Mouse (Mus musculus) lung, adult 2 months (tissue): ENCODE data around the gene Ppm1h. TPM values are rescaled to one million over a fixed set of nuclear protein-coding genes. Genes with fewer than 3 reads are reported as not detected.

Experiments
- DNase-seq: peaks from one replicate; pipeline ENCODE4 v3.0.0; 2022
- H3K4me1 ChIP-seq: fragments of 200-500 bp; 2 replicates; pipeline ENCODE4 v1.6.1; 2011; ENCODE audit warnings: low read length; ENCODE audit not compliant: control insufficient read depth, insufficient read depth
- H3K4me3 ChIP-seq: fragments of 200-500 bp; replicated peaks from 2 replicates; pipeline ENCODE3; 2011; ENCODE audit warnings: low read depth, mild to moderate bottlenecking, control low read depth, low read length; ENCODE audit errors: extremely low read depth
- CTCF ChIP-seq: fragments of 200-500 bp; IDR thresholded peaks from 2 replicates; pipeline ENCODE4 v1.5.1; 2011; ENCODE audit warnings: mild to moderate bottlenecking, low read length, control low read depth; ENCODE audit not compliant: insufficient read depth
- POLR2A ChIP-seq: fragments of 200-500 bp; IDR thresholded peaks from 2 replicates; pipeline ENCODE4 v1.6.1; 2011; ENCODE audit warnings: low read depth, mild to moderate bottlenecking, control low read depth, low read length, borderline replicate concordance; ENCODE audit errors: extremely low read depth
- WGBS: fragments of 180-500 bp; shearing (Covaris S2); methylation state at CpG from one replicate; pipeline ENCODE4 v1.1.7; 2018; 5-methylcytosine and 5-hydroxymethylcytosine counted together
- polyA plus RNA-seq: library from polyadenylated mRNA; depleted of rRNA; stranded (reverse); fragments of >200 nt; gene quantifications from 2 replicates; pipeline ENCODE4 v1.2.3, GENCODE M21; 2012

Gene Ppm1h
- polyA plus RNA-seq, 1 experiment, result 9.2 TPM

DNA sequence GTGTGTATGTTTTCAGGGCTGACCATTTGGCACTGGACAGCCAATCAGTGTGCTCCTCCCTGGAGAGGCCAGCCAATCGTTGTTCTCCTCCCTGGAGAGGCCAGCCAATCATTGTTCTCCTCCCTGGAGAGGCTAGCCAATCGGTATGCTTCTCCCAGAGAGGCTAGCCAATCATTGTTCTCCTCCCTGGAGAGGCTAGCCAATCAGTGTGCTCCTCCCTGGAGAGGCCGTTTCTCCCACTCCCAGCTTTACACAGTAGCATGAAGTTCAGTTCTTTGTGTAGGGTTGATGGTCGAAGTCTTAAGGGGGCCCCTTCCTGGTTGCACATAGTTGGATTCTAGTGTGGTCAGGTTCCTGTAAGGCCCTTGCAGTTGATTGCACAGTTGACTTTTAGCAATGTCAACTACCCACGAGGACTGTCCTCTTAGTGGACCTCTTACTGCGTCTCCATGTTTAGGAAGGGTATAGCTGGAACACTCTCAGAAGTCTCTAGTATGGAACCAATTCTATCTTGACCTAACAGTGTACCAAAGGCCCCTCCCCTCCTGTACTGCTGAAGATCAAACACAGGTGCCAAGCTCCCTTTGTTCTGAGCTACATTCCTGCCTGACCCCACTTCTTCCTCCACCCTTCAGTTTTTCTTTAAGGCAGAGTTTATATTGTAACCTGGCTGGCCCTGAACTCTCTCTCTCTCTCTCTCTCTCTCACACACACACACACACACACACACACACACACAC lies 84.4 kb downstream of the Ppm1h start:
- Histone ChIP-seq H3K4me1 (no peaks in the 10 kb centered on the region), H3K4me3 (no peak overlapping the region)
- DNase-seq, result no peak
- WGBS, result 76% methylated on average over 6 of the region's 6 CpGs
- TF ChIP-seq POLR2A (no peak), CTCF (no peak)

- 81% methylated on average over 1 of the region's 1 CpGs for WGBS
- DNase-seq, result no peak
These were observed 85.0 kb downstream of the Ppm1h start for GRCm38 (mm10) chr10:122763596-122763995.

DNA sequence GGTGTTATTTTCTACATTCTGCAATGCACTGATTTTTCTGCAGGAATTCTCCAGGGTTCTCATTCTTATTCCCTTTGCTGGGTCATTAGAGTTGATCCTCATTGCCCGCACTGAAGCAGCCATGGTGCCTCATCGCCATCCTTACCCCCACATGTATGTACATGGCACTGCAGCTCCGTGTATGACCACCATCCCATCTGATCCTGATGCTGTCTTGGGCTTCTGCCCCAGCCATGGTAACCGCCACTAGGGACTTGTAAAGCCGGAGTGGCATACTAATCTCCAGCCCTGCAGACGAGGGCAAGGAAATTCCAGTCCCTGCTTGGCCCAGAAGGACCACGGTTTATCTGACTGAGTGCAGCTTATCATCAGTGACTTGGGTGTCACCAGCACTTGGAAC lies 86.1 kb downstream of the Ppm1h start:
- H3K4me3 ChIP-seq, result no peak overlapping the region
- no peaks in the 10 kb centered on the region for H3K4me1 ChIP-seq
- TF ChIP-seq POLR2A (no peak), CTCF (no peak)
- DNase-seq, result no peak
- WGBS, result 65% methylated on average over 7 of the region's 7 CpGs

More at GRCm38 (mm10) chr10:122763596-122763995, 85.0 kb downstream of the Ppm1h start:
- Histone ChIP-seq H3K4me1 (no peaks in the 10 kb centered on the region), H3K4me3 (no peak overlapping the region)
- TF ChIP-seq POLR2A (no peak), CTCF (no peak)

DNA sequence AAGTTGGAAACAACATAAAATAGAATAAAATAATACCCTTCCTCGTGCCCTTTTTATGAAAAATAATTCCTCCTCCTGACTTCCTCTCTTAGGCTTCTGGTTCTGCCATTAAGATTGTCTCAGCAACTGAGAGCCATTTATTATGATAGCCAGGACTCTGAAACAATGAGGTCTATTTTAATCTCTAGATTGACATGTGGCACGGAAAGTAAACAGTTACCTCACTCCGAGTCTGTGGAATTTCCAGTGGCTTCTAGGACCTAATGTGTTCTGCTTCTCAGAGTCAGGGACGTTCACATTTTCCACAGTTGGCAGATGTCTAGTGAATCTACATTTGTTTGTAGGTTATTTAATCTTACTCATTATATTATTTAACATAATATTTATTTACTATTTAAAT lies 87.0 kb downstream of the Ppm1h start:
- no peak for DNase-seq
- no peaks in the 10 kb centered on the region for H3K4me1 ChIP-seq
- WGBS, result 16% methylated on average over 4 of the region's 4 CpGs
- TF ChIP-seq CTCF (no peak), POLR2A (no peak)
- no peak overlapping the region for H3K4me3 ChIP-seq

DNA sequence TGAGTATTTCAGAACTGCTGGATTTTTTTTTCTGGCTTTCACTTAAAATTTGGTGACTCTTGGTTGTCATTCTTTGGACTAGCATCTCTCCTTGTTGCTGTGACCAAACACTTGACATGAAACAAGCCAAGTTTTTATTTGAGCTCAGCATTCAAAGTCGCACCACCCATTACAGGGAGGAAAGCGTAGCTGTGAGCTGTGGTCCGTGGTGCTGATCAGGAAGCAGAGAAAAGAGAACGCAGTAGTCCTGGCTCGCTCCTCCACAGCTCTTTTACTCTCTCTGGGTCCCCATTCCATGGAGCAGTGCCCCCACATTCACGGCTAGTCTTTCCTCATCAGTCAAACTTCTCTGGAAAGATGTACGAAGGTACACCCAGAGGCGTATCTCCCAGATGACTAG lies 87.4 kb downstream of the Ppm1h start:
- WGBS, result 32% methylated on average over 8 of the region's 8 CpGs
- no peaks in the 10 kb centered on the region for H3K4me1 ChIP-seq
- TF ChIP-seq CTCF, result no peak
- no peak for TF ChIP-seq POLR2A
- no peak overlapping the region for H3K4me3 ChIP-seq
- DNase-seq, result no peak

DNA sequence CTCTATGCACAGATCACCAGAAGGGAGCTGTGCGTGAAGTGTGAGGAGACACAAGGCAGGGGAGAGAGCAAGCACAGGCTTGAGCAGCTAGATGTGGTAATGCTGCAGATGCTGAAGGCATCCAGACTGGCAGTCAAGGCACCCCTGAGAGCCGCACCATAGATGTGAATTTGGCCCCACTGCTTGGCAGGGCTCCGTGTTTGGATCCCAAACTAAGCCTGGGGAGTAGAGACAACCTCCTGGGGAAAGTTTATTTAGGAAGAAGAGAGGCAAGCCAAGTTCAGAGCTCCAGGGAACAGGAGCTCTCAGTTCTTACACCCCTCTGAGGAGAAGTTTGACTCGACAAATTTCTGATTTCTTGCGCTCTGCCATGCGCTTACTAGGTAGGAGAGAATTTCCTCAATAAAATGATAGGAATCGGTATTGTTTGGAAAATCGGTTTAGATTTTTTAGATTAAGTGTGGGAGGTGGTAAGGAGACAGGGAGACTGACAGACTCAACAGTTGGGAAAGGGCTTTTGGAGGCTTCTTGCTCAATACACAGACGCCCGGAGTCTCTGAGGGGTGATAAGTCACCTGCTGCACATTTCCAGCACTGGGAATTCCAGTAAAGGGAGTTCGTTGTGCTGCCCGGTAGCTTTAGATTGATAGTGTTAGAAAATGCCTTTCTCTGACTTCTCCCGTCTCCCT lies 89.8 kb downstream of the Ppm1h start:
- no peak for DNase-seq
- TF ChIP-seq POLR2A (no peak), CTCF (no peak)
- H3K4me3 ChIP-seq, result no peak overlapping the region
- 74% methylated on average over 13 of the region's 13 CpGs for WGBS
- no peaks in the 10 kb centered on the region for H3K4me1 ChIP-seq

- H3K4me3 ChIP-seq, result no peak overlapping the region
- TF ChIP-seq POLR2A (no peak), CTCF (no peak)
- no peak for DNase-seq
- 67% methylated on average over 6 of the region's 6 CpGs for WGBS
- no peaks in the 10 kb centered on the region for H3K4me1 ChIP-seq
These were observed 90.4 kb downstream of the Ppm1h start for GRCm38 (mm10) chr10:122768893-122769341.

GRCm38 (mm10) chr10:122770337-122770736 lies 91.8 kb downstream of the Ppm1h start:
- Histone ChIP-seq H3K4me1 (no peaks in the 10 kb centered on the region), H3K4me3 (no peak overlapping the region)
- no peak for DNase-seq
- no peak for TF ChIP-seq CTCF
- 75% methylated on average over 7 of the region's 7 CpGs for WGBS

GRCm38 (mm10) chr10:122770987-122771386 lies 92.4 kb downstream of the Ppm1h start:
- no peak for TF ChIP-seq POLR2A
- no peak for TF ChIP-seq CTCF
- Histone ChIP-seq H3K4me1 (no peaks in the 10 kb centered on the region), H3K4me3 (no peak overlapping the region)
- DNase-seq, result no peak
- WGBS, result 40% methylated on average over 5 of the region's 5 CpGs

DNA sequence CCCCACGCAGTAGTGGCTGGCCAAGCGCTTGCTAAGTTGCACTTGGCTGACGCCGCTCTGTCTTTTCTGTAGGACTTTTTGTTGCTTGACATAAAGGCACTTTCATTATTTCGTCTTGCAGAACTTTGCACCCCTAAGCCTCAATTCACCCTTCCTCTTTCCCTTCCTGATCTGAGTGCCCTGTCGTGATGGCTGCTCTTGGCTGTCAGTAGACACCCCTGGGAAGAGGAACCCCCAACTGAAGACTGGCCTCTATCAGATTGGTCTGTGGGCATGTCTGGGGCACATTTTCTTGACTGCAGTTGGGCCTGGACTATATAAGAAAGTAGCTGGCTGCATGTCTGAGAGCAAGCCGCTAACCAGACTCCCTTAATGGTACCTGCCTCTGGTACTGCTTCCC lies 95.6 kb downstream of the Ppm1h start:
- 87% methylated on average over 7 of the region's 7 CpGs for WGBS
- no peak overlapping the region for H3K4me3 ChIP-seq
- no peaks in the 10 kb centered on the region for H3K4me1 ChIP-seq
- TF ChIP-seq CTCF (no peak), POLR2A (no peak)
- DNase-seq, result no peak

DNA sequence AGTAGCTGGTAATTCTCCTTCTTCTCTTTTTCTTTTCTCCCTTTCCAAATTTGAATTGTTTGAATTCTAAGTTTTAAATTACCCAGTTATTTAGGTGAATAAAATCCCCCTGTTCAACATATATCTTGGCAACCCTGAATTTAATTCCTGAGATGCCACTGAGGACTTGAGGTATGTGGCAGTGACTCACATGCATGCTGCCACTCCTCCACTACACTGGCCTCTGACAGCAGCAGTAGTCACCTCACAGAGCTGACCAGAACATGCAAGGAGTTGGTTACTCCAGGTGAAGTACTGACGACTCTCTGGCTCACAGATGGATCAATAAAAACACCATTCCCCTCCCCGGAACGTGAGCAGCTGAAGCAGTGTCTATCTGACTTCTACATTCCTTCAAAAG lies 98.9 kb downstream of the Ppm1h start:
- DNase-seq, result no peak
- 69% methylated on average over 3 of the region's 3 CpGs for WGBS
- TF ChIP-seq POLR2A (no peak), CTCF (no peak)

More for the DNA sequence above, 98.9 kb downstream of the Ppm1h start:
- no peak overlapping the region for H3K4me3 ChIP-seq
- no peaks in the 10 kb centered on the region for H3K4me1 ChIP-seq
